Mouse (Mus musculus) forebrain, embryonic 10.5 days (tissue): ENCODE measurements around the gene Upf3b. TPM values are rescaled to one million over a fixed set of nuclear protein-coding genes. Genes with fewer than 3 reads are reported as not detected.
A peak's percentile ranks its signal among the peaks of the same experiment; 100 is the strongest.

ENCODE experiments used
- DNase-seq: peaks from one replicate; pipeline ENCODE4 v3.0.0-alpha.2; 2017; ENCODE audit warnings: low spot score; ENCODE audit errors: extremely low spot score
- H3K27ac ChIP-seq: fragments of 300-500 bp; sonication (generic); 2 replicates; pipeline ENCODE4 v1.5.1; 2016; ENCODE audit warnings: mild to moderate bottlenecking
- H3K27me3 ChIP-seq: fragments of 300-500 bp; sonication (generic); 2 replicates; pipeline ENCODE4 v1.6.1; 2016; ENCODE audit warnings: mild to moderate bottlenecking; ENCODE audit not compliant: poor library complexity, severe bottlenecking
- H3K36me3 ChIP-seq: fragments of 300-500 bp; sonication (generic); replicated peaks from 2 replicates; pipeline ENCODE4 v1.6.1; 2016; ENCODE audit warnings: mild to moderate bottlenecking, moderate library complexity
- H3K4me1 ChIP-seq: fragments of 300-500 bp; sonication (generic); 2 replicates; pipeline ENCODE4 v1.6.1; 2016
- H3K4me3 ChIP-seq: fragments of 300-500 bp; sonication (generic); 2 replicates; pipeline ENCODE4 v1.5.1; 2016; ENCODE audit warnings: mild to moderate bottlenecking, moderate library complexity
- H3K9me3 ChIP-seq: fragments of 300-500 bp; sonication (generic); 2 replicates; pipeline ENCODE4 v1.6.1; 2016; ENCODE audit warnings: mild to moderate bottlenecking, moderate library complexity
- WGBS: fragments of 180-500 bp; shearing (Covaris S2); methylation state at CpG from one replicate; pipeline ENCODE4 v1.1.7; 2016; 5-methylcytosine and 5-hydroxymethylcytosine counted together
- polyA plus RNA-seq: library from polyadenylated mRNA; unstranded; fragments of >200 nt; fragmentation: Nextera tagmentation; extraction: Ambion mirVana; gene quantifications from 2 replicates; pipeline ENCODE4 v1.2.1, GENCODE M21; 2016

Gene Upf3b
- polyA plus RNA-seq, 1 experiment from 2014 or later: 23.9 TPM

GRCm38 (mm10) chrX:37063902-37064301 lies 46.2 kb downstream of the Upf3b start:
- no peaks in the 10 kb centered on the region for H3K27me3 ChIP-seq
- 85% methylated on average over 9 of the region's 9 CpGs for WGBS
- H3K36me3 ChIP-seq: no peaks in the 10 kb centered on the region
- no peak overlapping the region for H3K4me3 ChIP-seq
- no peak overlapping the region for H3K27ac ChIP-seq
- DNase-seq: no peak
- no peaks in the 10 kb centered on the region for H3K9me3 ChIP-seq
- H3K4me1 ChIP-seq: no peaks in the 10 kb centered on the region

- H3K36me3 ChIP-seq: no peaks in the 10 kb centered on the region
- peaks cover 3% of the 10 kb centered on the region; the same call in 1 of the 2 replicates for H3K9me3 ChIP-seq
- DNase-seq: peak; percentile 17
- peak overlapping the region; percentile 45 for H3K4me3 ChIP-seq
- peaks cover 13% of the 10 kb centered on the region for H3K4me1 ChIP-seq
- H3K27me3 ChIP-seq: peaks cover 96% of the 10 kb centered on the region
- no peak overlapping the region for H3K27ac ChIP-seq
- WGBS: 19% methylated on average over 70 of the region's 70 CpGs
Measured at GRCm38 (mm10) chrX:37048890-37049823, 61.0 kb downstream of the Upf3b start.

GRCm38 (mm10) chrX:37048066-37048889 lies 61.8 kb downstream of the Upf3b start, which contains the start of gene Sowahd:
TSS of gene Sowahd (plus strand) at chrX:37048845.
- peaks cover 13% of the 10 kb centered on the region for H3K4me1 ChIP-seq
- peak; percentile 15 for DNase-seq
- H3K27me3 ChIP-seq: peaks cover 90% of the 10 kb centered on the region
- no peak within 1 kb of the TSS for H3K27ac ChIP-seq
- H3K36me3 ChIP-seq: no peaks in the 10 kb centered on the region
- WGBS: 17% methylated on average over 34 of the region's 38 CpGs
- H3K4me3 ChIP-seq: peak within 1 kb of the TSS; percentile 45
- H3K9me3 ChIP-seq: peaks cover 3% of the 10 kb centered on the region; the same call in 1 of the 2 replicates

GRCm38 (mm10) chrX:37042726-37043125 lies 67.4 kb downstream of the Upf3b start:
- 21% methylated on average over 9 of the region's 9 CpGs for WGBS
- H3K27me3 ChIP-seq: peaks cover 35% of the 10 kb centered on the region
- H3K36me3 ChIP-seq: no peaks in the 10 kb centered on the region
- no peak overlapping the region for H3K4me3 ChIP-seq
- H3K27ac ChIP-seq: no peak overlapping the region
- peak; percentile 43 for DNase-seq
- no peaks in the 10 kb centered on the region for H3K9me3 ChIP-seq
- H3K4me1 ChIP-seq: no peaks in the 10 kb centered on the region

Other genes starting within 250 kb of the Upf3b start
- 126 and 131 TPM in 2 replicates for gene Ube2a, start 236.4 kb downstream of the Upf3b start, polyA plus RNA-seq
- 32.7 and 33.0 TPM in 2 replicates for gene C330007P06Rik, start 236.2 kb downstream of the Upf3b start, polyA plus RNA-seq
- 2.4 and 2.6 TPM in 2 replicates for gene Nkrf, start 207.4 kb downstream of the Upf3b start, polyA plus RNA-seq
- gene Sept6, start 118.5 kb downstream of the Upf3b start, polyA plus RNA-seq: 33.6 and 34.5 TPM in 2 replicates
- not detected in 2 replicates for gene Sowahd, start 61.5 kb downstream of the Upf3b start, polyA plus RNA-seq
- gene Rpl39, start 24.9 kb downstream of the Upf3b start, polyA plus RNA-seq: 489 and 493 TPM in 2 replicates
- gene Nkap, start 16.5 kb upstream of the Upf3b start, polyA plus RNA-seq: 19.6 and 21.2 TPM in 2 replicates
- gene Akap14, start 58.5 kb upstream of the Upf3b start, polyA plus RNA-seq: 0.09 and 0.17 TPM in 2 replicates
- 376 and 385 TPM in 2 replicates for gene Ndufa1, start 80.8 kb upstream of the Upf3b start, polyA plus RNA-seq
- gene Rnf113a1, start 80.9 kb upstream of the Upf3b start, polyA plus RNA-seq: 11.2 and 12.9 TPM in 2 replicates
- not detected in 2 replicates for gene Gm9, start 100.7 kb upstream of the Upf3b start, polyA plus RNA-seq
- gene Rhox1, start 111.9 kb upstream of the Upf3b start, polyA plus RNA-seq: not detected in 2 replicates
- gene Rhox2a, start 134.7 kb upstream of the Upf3b start, polyA plus RNA-seq: not detected in 2 replicates
- not detected in 2 replicates for gene Rhox3a, start 139.6 kb upstream of the Upf3b start, polyA plus RNA-seq
- not detected in 2 replicates for gene Rhox4a, start 155.0 kb upstream of the Upf3b start, polyA plus RNA-seq